Mouse (Mus musculus): ENCODE data around the gene 4632433K11Rik. TPM values are rescaled to one million over a fixed set of nuclear protein-coding genes. Genes with fewer than 3 reads are reported as not detected.
"Not testable (repeated sequence)": the region's sequence is repeated elsewhere in the genome, so short reads cannot be mapped to it uniquely, and the experiment has no call there.

4632433K11Rik gene
- polyA plus RNA-seq, 1 experiment from 2014 or later, result not detected

DNA sequence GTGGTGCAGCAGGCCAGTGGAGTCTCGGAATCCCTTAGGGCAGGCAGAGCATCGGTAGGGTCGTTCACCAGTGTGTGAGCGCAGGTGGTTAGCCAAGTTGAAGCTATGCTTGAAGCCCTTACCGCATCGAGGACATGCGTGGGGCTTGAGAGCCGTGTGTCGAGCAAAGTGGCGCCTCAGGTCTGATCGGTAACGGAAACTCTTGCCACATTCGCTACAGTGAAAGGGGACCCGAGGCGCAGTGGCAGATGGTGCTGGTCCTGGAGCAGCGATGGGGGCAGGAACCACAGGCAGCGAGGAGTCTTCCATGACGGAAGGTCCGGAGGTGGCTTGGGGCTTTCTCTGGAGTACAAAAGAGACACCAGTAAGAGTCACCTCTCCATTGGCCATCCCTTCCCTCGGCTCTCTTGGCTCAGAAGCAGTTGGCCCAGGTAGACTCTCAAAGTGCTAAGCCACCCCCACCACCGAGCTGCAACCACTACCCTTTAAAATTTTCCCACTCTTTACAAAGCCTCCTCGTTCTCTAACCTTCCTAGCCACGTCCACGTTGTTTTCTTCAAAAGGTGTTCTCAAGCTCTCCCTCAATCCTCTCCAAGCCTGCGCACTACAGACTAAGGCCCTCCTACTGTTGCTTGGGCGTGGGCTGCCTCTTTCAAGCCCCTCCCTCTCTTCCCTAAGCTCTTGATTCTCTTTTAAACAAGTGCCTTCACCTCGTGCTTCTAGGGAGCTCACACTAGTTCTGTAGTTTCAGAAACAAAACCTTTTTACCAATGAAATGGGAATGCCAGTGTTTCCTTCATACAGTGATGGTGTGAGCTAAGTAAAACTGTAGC is 21.0 kb upstream of the 4632433K11Rik start:
- Histone ChIP-seq H3K9ac (no peak overlapping the region), H3K4me3 (peak overlapping the region; percentile 56), H3K4me2 (peak overlapping the region; percentile 64), H3K36me3 (peaks cover 57% of the 10 kb centered on the region), H3K9me3 (no peaks in the 10 kb centered on the region), H3K27ac (no peak overlapping the region), H3K4me1 (peaks cover 10% of the 10 kb centered on the region), H3K27me3 (no peaks in the 10 kb centered on the region)
- no peak for ATAC-seq (ENCODE audit: insufficient number of reproducible peaks, insufficient read depth, low FRiP score, low TSS enrichment, low read depth)
- 93% methylated on average over 27 of the region's 27 CpGs for WGBS

- peaks cover 41% of the 10 kb centered on the region for H3K36me3 ChIP-seq
- H3K4me2 ChIP-seq, result peak within 1 kb of the TSS; percentile 64
- H3K27ac ChIP-seq, result peak within 1 kb of the TSS; percentile 98
- WGBS, result under 1% methylated on average over 42 of the region's 42 CpGs
- H3K9me3 ChIP-seq, result no peaks in the 10 kb centered on the region
- H3K4me1 ChIP-seq, result peaks cover 17% of the 10 kb centered on the region
- peak; percentile 82 for ATAC-seq (ENCODE audit: insufficient number of reproducible peaks, insufficient read depth, low FRiP score, low TSS enrichment, low read depth)
- H3K4me3 ChIP-seq, result peak within 1 kb of the TSS; percentile 56
- H3K27me3 ChIP-seq, result no peaks in the 10 kb centered on the region
- H3K9ac ChIP-seq, result peak within 1 kb of the TSS; percentile 79
Measured at GRCm38 (mm10) chr7:5014251-5015117, 19.4 kb upstream of the 4632433K11Rik start, which contains the start of the genes Zfp524 and Fiz1. TSS of gene Zfp524 (plus strand) at chr7:5014415. TSS of gene Fiz1 (minus strand) at chr7:5014697.

- H3K27me3 ChIP-seq, result no peaks in the 10 kb centered on the region
- no peaks in the 10 kb centered on the region for H3K9me3 ChIP-seq
- peak within 1 kb of the TSS; percentile 64 for H3K4me2 ChIP-seq
- H3K27ac ChIP-seq, result peak within 1 kb of the TSS; percentile 98
- peak within 1 kb of the TSS; percentile 56 for H3K4me3 ChIP-seq
- WGBS, result under 1% methylated on average over 62 of the region's 76 CpGs
- peaks cover 32% of the 10 kb centered on the region for H3K36me3 ChIP-seq
- peaks cover 17% of the 10 kb centered on the region for H3K4me1 ChIP-seq
- ATAC-seq (ENCODE audit: insufficient number of reproducible peaks, insufficient read depth, low FRiP score, low TSS enrichment, low read depth), result peak; percentile 74
- H3K9ac ChIP-seq, result peak within 1 kb of the TSS; percentile 79
Measured at GRCm38 (mm10) chr7:5015118-5016001, 18.6 kb upstream of the 4632433K11Rik start, which contains the start of gene Gm44973. TSS of gene Gm44973 (plus strand) at chr7:5015496.

GRCm38 (mm10) chr7:5016057-5016456 is 17.9 kb upstream of the 4632433K11Rik start:
- Histone ChIP-seq H3K27ac (peak overlapping the region; percentile 98), H3K4me1 (peaks cover 17% of the 10 kb centered on the region), H3K27me3 (no peaks in the 10 kb centered on the region), H3K4me2 (peak overlapping the region; percentile 64), H3K36me3 (peaks cover 25% of the 10 kb centered on the region), H3K4me3 (peak overlapping the region; percentile 56), H3K9ac (peak overlapping the region; percentile 75), H3K9me3 (no peaks in the 10 kb centered on the region)
- WGBS, result 64% methylated on average over 3 of the region's 3 CpGs
- no peak for ATAC-seq (ENCODE audit: insufficient number of reproducible peaks, insufficient read depth, low FRiP score, low TSS enrichment, low read depth)

DNA sequence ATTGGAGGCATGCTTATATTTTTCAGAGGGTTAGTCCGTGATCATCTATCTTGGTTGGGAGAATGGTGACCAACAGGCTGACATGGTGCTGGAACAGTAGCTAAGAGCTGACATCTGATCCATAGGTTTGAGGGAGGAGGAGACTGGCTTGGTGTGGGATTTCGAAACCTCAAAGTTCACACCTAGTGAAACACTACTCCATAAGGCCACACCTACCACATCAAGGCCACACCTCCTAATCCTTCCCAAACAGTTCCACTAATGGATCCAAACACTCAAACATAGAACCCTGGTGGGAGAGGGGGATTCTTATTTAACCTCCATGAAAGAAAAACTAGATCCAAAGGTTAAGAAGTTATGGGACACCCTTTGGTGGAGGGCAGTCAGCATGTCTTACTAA is 17.0 kb upstream of the 4632433K11Rik start:
- H3K4me3 ChIP-seq, result no peak overlapping the region
- peaks cover 24% of the 10 kb centered on the region for H3K4me1 ChIP-seq
- no peak overlapping the region for H3K9ac ChIP-seq
- H3K4me2 ChIP-seq, result no peak overlapping the region
- no peaks in the 10 kb centered on the region for H3K27me3 ChIP-seq
- 98% methylated on average over 2 of the region's 2 CpGs for WGBS
- H3K27ac ChIP-seq, result no peak overlapping the region
- no peaks in the 10 kb centered on the region for H3K9me3 ChIP-seq
- peaks cover 21% of the 10 kb centered on the region for H3K36me3 ChIP-seq
- ATAC-seq (ENCODE audit: insufficient number of reproducible peaks, insufficient read depth, low FRiP score, low TSS enrichment, low read depth), result no peak

DNA sequence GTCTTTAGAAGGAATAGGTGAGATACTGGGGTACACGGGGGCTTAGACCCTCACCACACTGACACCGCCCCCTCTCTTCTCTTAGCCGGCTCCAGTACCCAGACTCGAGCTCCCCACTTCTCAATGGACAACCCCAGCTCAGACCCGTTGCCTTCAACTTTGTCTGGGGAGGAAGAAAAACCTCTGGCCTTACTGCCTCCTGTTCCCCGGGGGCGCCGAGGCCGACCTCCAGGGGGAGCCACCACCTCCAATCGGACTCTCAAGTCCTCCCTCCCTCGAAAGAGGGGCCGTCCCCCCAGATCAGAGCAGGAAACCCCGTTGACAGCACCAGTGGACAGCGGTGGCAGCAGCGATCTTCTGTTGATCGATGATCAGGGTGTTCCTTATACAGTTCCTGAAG is 16.6 kb upstream of the 4632433K11Rik start:
- H3K36me3 ChIP-seq, result peaks cover 21% of the 10 kb centered on the region
- peaks cover 28% of the 10 kb centered on the region for H3K4me1 ChIP-seq
- no peaks in the 10 kb centered on the region for H3K27me3 ChIP-seq
- WGBS, result 90% methylated on average over 16 of the region's 16 CpGs
- H3K4me2 ChIP-seq, result no peak overlapping the region
- ATAC-seq (ENCODE audit: insufficient number of reproducible peaks, insufficient read depth, low FRiP score, low TSS enrichment, low read depth), result no peak
- no peak overlapping the region for H3K27ac ChIP-seq
- no peaks in the 10 kb centered on the region for H3K9me3 ChIP-seq
- no peak overlapping the region for H3K9ac ChIP-seq
- H3K4me3 ChIP-seq, result no peak overlapping the region

- Histone ChIP-seq H3K36me3 (peaks cover 21% of the 10 kb centered on the region), H3K4me1 (peaks cover 31% of the 10 kb centered on the region), H3K9me3 (no peaks in the 10 kb centered on the region), H3K4me3 (no peak overlapping the region), H3K27ac (no peak overlapping the region), H3K9ac (no peak overlapping the region), H3K4me2 (no peak overlapping the region), H3K27me3 (no peaks in the 10 kb centered on the region)
- ATAC-seq (ENCODE audit: insufficient number of reproducible peaks, insufficient read depth, low FRiP score, low TSS enrichment, low read depth), result no peak
- 95% methylated on average over 21 of the region's 21 CpGs for WGBS
Measured at GRCm38 (mm10) chr7:5017931-5018330, 16.0 kb upstream of the 4632433K11Rik start.

DNA sequence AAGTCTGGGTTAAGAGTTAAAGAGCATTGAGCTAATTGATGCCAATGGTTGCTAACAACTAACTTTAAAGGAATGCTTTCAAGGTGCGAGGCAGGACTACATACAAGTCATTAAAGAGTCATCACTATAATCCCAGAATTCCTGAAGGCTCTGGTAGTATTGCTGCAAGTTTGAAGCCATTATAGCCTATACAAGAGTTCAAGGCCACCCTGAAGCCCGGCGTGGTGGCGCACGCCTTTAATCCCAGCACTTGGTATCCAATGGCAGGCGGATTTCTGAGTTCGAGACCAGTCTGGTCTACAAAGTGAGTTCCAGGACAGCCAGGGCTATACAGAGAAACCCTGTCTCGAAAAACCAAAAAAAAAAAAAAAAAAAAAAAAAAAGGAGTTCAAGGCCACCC is 14.3 kb upstream of the 4632433K11Rik start:
- peak overlapping the region; percentile 97 for H3K9ac ChIP-seq
- not testable (repeated sequence) for H3K9me3 ChIP-seq; ATAC-seq (ENCODE audit: insufficient number of reproducible peaks, insufficient read depth, low FRiP score, low TSS enrichment, low read depth); H3K27me3 ChIP-seq
- H3K27ac ChIP-seq, result peak overlapping the region; percentile 97
- peak overlapping the region; percentile 84 for H3K4me2 ChIP-seq
- H3K36me3 ChIP-seq, result peaks cover 37% of the 10 kb centered on the region
- WGBS, result 26% methylated on average over 8 of the region's 8 CpGs
- H3K4me1 ChIP-seq, result peaks cover 27% of the 10 kb centered on the region
- peak overlapping the region; percentile 79 for H3K4me3 ChIP-seq

GRCm38 (mm10) chr7:5020000-5020681 is 13.8 kb upstream of the 4632433K11Rik start, which contains the start of the genes Zfp865 and Ccdc106:
TSS of gene Zfp865 (plus strand) at chr7:5020376.
TSS of gene Ccdc106 (plus strand) at chr7:5020553.
- Histone ChIP-seq H3K9ac (peak within 1 kb of the TSS; percentile 97), H3K36me3 (peaks cover 43% of the 10 kb centered on the region), H3K4me1 (peaks cover 27% of the 10 kb centered on the region), H3K27me3 (no peaks in the 10 kb centered on the region), H3K9me3 (no peaks in the 10 kb centered on the region), H3K4me2 (peak within 1 kb of the TSS; percentile 84), H3K27ac (peak within 1 kb of the TSS; percentile 97), H3K4me3 (peak within 1 kb of the TSS; percentile 79)
- WGBS, result under 1% methylated on average over 49 of the region's 49 CpGs
- ATAC-seq (ENCODE audit: insufficient number of reproducible peaks, insufficient read depth, low FRiP score, low TSS enrichment, low read depth), result peak; percentile 84

- Histone ChIP-seq H3K9ac (peak overlapping the region; percentile 97), H3K27me3 (no peaks in the 10 kb centered on the region), H3K4me3 (peak overlapping the region; percentile 79), H3K4me2 (peak overlapping the region; percentile 84), H3K36me3 (peaks cover 48% of the 10 kb centered on the region), H3K4me1 (peaks cover 27% of the 10 kb centered on the region), H3K27ac (peak overlapping the region; percentile 97), H3K9me3 (no peaks in the 10 kb centered on the region)
- WGBS, result 1% methylated on average over 14 of the region's 15 CpGs
- no peak; the same call in 1 of the 2 replicates for ATAC-seq (ENCODE audit: insufficient number of reproducible peaks, insufficient read depth, low FRiP score, low TSS enrichment, low read depth)
Measured at GRCm38 (mm10) chr7:5020685-5021084, 13.2 kb upstream of the 4632433K11Rik start.

Data from embryonic facial prominence, embryonic 13.5 days (tissue).